Mouse (Mus musculus) embryonic fibroblast, embryonic 13.5 days (primary cell): Measurements from ENCODE around the gene Tcte3.

ENCODE experiments used
- CTCF ChIP-seq: IDR thresholded peaks from 2 replicates; pipeline ENCODE4 v1.5.1; 2011; ENCODE audit warnings: mild to moderate bottlenecking, control low read depth, low read length, moderate library complexity, borderline replicate concordance; ENCODE audit not compliant: insufficient read depth
- POLR2A ChIP-seq: IDR thresholded peaks from 2 replicates; pipeline ENCODE4 v1.6.1; 2011; ENCODE audit warnings: low read depth, mild to moderate bottlenecking, control low read depth, low read length, moderate library complexity

- no peak for TF ChIP-seq POLR2A
- no peak for TF ChIP-seq CTCF
These were observed 33.7 kb upstream of the Tcte3 start for GRCm38 (mm10) chr17:15075033-15075432.
